22 mouse cellular contexts compared by ENCODE assay signal in the genomic region with DNA sequence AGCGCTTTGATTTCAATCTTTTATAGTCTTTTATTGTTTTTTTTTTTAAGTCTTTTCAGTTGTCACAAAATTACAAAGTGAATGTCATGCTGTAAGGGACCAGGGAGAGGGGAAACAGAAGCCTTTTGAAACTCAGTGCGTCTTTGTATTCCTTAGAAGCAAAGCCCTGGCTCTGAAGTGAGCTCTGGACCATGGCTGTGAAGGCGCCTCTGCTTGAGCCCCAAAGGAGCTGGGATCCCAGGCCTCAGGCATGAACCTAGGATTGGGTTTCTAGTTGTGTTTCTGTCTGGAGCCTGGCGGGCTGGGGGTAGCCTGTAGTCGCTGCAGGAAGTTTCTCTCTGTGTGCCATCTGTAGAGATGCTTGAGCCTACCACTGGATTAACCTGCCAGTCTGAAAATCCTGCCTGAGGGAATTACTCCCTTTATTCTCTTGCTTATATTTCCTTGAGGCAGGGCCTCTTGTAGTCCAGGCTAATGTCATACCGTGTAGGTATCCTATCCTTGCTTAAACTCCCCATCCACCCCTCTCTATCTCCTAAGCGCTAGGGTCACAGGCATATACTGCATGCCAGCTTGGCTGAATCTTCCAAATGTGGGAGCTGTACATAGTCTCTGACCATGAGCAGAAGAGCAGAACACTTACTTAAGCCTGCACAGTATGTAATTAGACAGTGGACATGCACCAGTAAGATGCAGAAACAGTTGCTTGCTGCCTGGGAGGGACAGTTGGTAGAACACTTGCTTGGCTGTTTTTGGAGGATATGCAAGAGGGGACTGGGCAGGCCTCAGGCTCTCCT.
A peak's percentile ranks its signal among the peaks of the same experiment; 100 is the strongest.
DNase-seq lines count a peak whose midpoint lies in the region; ATAC-seq and TF ChIP-seq lines count a peak whose summit lies in the region.
"Had no signal": no experiment of that assay in that cellular context is flagged by ENCODE, and none has a peak within 500 bp of the region (broad histone marks: within the 10 kb centered on the region; RNA-seq: fewer than 3 reads in every experiment).

No protein-coding gene starts in this region.

- TF ChIP-seq POLR2A in brain, embryonic 14.5 days (IDR thresholded peaks at IDR 0.05; ENCODE audit: borderline replicate concordance, extremely low read depth, insufficient read depth, insufficient read length, poor library complexity, severe bottlenecking): no peak

- no peak overlapping the region for H3K4me2 ChIP-seq in forebrain, embryonic 11.5 days (ENCODE audit: low read depth, low read length, severe bottlenecking)
- H3K4me2 ChIP-seq in forebrain, embryonic 15.5 days (replicated peaks): no peak overlapping the region
- no peak overlapping the region for H3K4me2 ChIP-seq in kidney, embryonic 16.5 days (replicated peaks; ENCODE audit: low read depth, low read length)
- no peak overlapping the region for H3K4me2 ChIP-seq in midbrain, embryonic 13.5 days (replicated peaks)
- H3K4me2 ChIP-seq: heart, embryonic 12.5 days; neural tube, embryonic 13.5 days had no signal

- H3K9ac ChIP-seq in forebrain, embryonic 11.5 days (ENCODE audit: low read length): no peak overlapping the region
- no peak overlapping the region for H3K9ac ChIP-seq in forebrain, embryonic 15.5 days (replicated peaks)
- no peak overlapping the region for H3K9ac ChIP-seq in kidney, embryonic 16.5 days (replicated peaks; ENCODE audit: low read length)
- no peak overlapping the region for H3K9ac ChIP-seq in midbrain, embryonic 13.5 days (replicated peaks)
- H3K9ac ChIP-seq: heart, embryonic 12.5 days; neural tube, embryonic 13.5 days had no signal

- no peak for DNase-seq in forebrain, embryonic 11.5 days (ENCODE audit: low spot score)
- no peak for DNase-seq in kidney, postnatal 10 days
- peak; percentile 68 for DNase-seq in brain, embryonic 14.5 days (ENCODE audit: low read depth)
- no peak for DNase-seq in cerebellum, postnatal 10 days
- DNase-seq in left cerebral cortex, adult 18-20 months (ENCODE audit: low spot score in 2 of 2): no peak
- DNase-seq: adrenal gland, postnatal 10 days; cerebellum, adult 8-10 months; gastrocnemius, postnatal 25 days; heart, adult 18-20 months; heart, postnatal 10 days; kidney, adult 9 months; lung, postnatal 4 days; retina, postnatal 1 day; right cerebral cortex, postnatal 25 days; spleen, adult 18-20 months had no signal

- no peak overlapping the region for H3K4me3 ChIP-seq in forebrain, embryonic 11.5 days (ENCODE audit: low read depth, low read length)
- no peak overlapping the region for H3K4me3 ChIP-seq in forebrain, embryonic 15.5 days
- H3K4me3 ChIP-seq in kidney, embryonic 16.5 days (ENCODE audit: low read length): no peak overlapping the region
- no peak overlapping the region for H3K4me3 ChIP-seq in midbrain, embryonic 13.5 days (replicated peaks)
- H3K4me3 ChIP-seq: heart, embryonic 12.5 days; myocyte; neural tube, embryonic 13.5 days had no signal

- no peak for ATAC-seq in forebrain, embryonic 11.5 days (replicated peaks; ENCODE audit: low FRiP score)
- ATAC-seq in forebrain, embryonic 15.5 days (replicated peaks): no peak
- ATAC-seq in kidney, embryonic 16.5 days (ENCODE audit: low FRiP score, low TSS enrichment): peak; percentile 73
- ATAC-seq in midbrain, embryonic 13.5 days: peak; percentile 39; the same call in 1 of the 2 replicates
- ATAC-seq: inflammation-experienced regulatory T-cells, adult 6 months had no signal

- no peaks in the 10 kb centered on the region for H3K9me3 ChIP-seq in forebrain, embryonic 11.5 days (ENCODE audit: control insufficient read depth, low read length)
- H3K9me3 ChIP-seq in forebrain, embryonic 15.5 days: no peaks in the 10 kb centered on the region
- H3K9me3 ChIP-seq in kidney, embryonic 16.5 days (ENCODE audit: low read length): no peaks in the 10 kb centered on the region
- no peaks in the 10 kb centered on the region for H3K9me3 ChIP-seq in midbrain, embryonic 13.5 days
- H3K9me3 ChIP-seq: heart, embryonic 12.5 days; neural tube, embryonic 13.5 days had no signal

- no peaks in the 10 kb centered on the region for H3K36me3 ChIP-seq in forebrain, embryonic 11.5 days (ENCODE audit: control insufficient read depth, insufficient read depth, low read length)
- no peaks in the 10 kb centered on the region for H3K36me3 ChIP-seq in forebrain, embryonic 15.5 days
- H3K36me3 ChIP-seq in kidney, embryonic 16.5 days (ENCODE audit: insufficient read depth, low read length): peaks cover 53% of the 10 kb centered on the region
- peaks cover 3% of the 10 kb centered on the region for H3K36me3 ChIP-seq in midbrain, embryonic 13.5 days

- 66% methylated on average over 7 of the region's 7 CpGs for WGBS in forebrain, embryonic 11.5 days
- WGBS in forebrain, embryonic 15.5 days: 54% methylated on average over 7 of the region's 7 CpGs
- WGBS in kidney, embryonic 16.5 days: 76% methylated on average over 7 of the region's 7 CpGs
- 50% methylated on average over 7 of the region's 7 CpGs for WGBS in midbrain, embryonic 13.5 days

- TF ChIP-seq CTCF in brain, embryonic 14.5 days (IDR thresholded peaks at IDR 0.05; ENCODE audit: borderline replicate concordance, extremely low read depth, insufficient read depth, insufficient read length): no peak

- 0 out of 2 replicates have a peak overlapping the region, but pooled peaks have one; percentile 21 for H3K27ac ChIP-seq in forebrain, embryonic 11.5 days (ENCODE audit: low read depth, low read length)
- H3K27ac ChIP-seq in forebrain, embryonic 15.5 days (replicated peaks): no peak overlapping the region
- H3K27ac ChIP-seq in kidney, embryonic 16.5 days (ENCODE audit: low read length): peak overlapping the region; percentile 31
- H3K27ac ChIP-seq in midbrain, embryonic 13.5 days: 0 out of 2 replicates have a peak overlapping the region, but pooled peaks have one; percentile 5
- H3K27ac ChIP-seq: neural tube, embryonic 13.5 days had no signal

- no peaks in the 10 kb centered on the region for H3K27me3 ChIP-seq in forebrain, embryonic 11.5 days (ENCODE audit: control insufficient read depth, insufficient read depth, low read length)
- H3K27me3 ChIP-seq in forebrain, embryonic 15.5 days: no peaks in the 10 kb centered on the region
- H3K27me3 ChIP-seq in kidney, embryonic 16.5 days (ENCODE audit: insufficient read depth, low read length): no peaks in the 10 kb centered on the region
- H3K27me3 ChIP-seq in midbrain, embryonic 13.5 days: no peaks in the 10 kb centered on the region
- H3K27me3 ChIP-seq: heart, embryonic 12.5 days; neural tube, embryonic 13.5 days had no signal

- 0 out of 2 replicates have a peak, but pooled peaks cover 1% of the 10 kb centered on the region for H3K4me1 ChIP-seq in forebrain, embryonic 11.5 days (replicated peaks; ENCODE audit: control insufficient read depth, insufficient read depth, low read length)
- H3K4me1 ChIP-seq in forebrain, embryonic 15.5 days: no peaks in the 10 kb centered on the region
- peaks cover 29% of the 10 kb centered on the region for H3K4me1 ChIP-seq in kidney, embryonic 16.5 days (ENCODE audit: insufficient read depth, low read length)
- peaks cover 12% of the 10 kb centered on the region for H3K4me1 ChIP-seq in midbrain, embryonic 13.5 days (replicated peaks)

Comparison
In these comparisons a context has a peak if more than half of its experiments do, and no peak if none do; other contexts are left out.
1. ATAC-seq: peak in kidney, embryonic 16.5 days (single experiment) and midbrain, embryonic 13.5 days (single experiment); none in forebrain, embryonic 11.5 days (single experiment) and forebrain, embryonic 15.5 days (single experiment).